Mouse (Mus musculus): ENCODE measurements around the gene Dock6. TPM values are rescaled to one million over a fixed set of nuclear protein-coding genes. Genes with fewer than 3 reads are reported as not detected.
"Not testable (repeated sequence)": the region's sequence is repeated elsewhere in the genome, so short reads cannot be mapped to it uniquely, and the experiment has no call there.

Gene Dock6
- polyA plus RNA-seq, 1 experiment from 2014 or later = 8.4 TPM

- Histone ChIP-seq H3K36me3 (peaks cover 6% of the 10 kb centered on the region; the same call in 1 of the 2 replicates), H3K27me3 (replicated peaks) (peaks cover 2% of the 10 kb centered on the region; the same call in 1 of the 2 replicates), H3K27ac (no peak overlapping the region), H3K4me2 (no peak overlapping the region), H3K9me3 (replicated peaks) (no peaks in the 10 kb centered on the region), H3K9ac (no peak overlapping the region), H3K4me1 (peaks cover 27% of the 10 kb centered on the region), H3K4me3 (no peak overlapping the region)
- 39% methylated on average over 13 of the region's 13 CpGs for WGBS (ENCODE audit: insufficient replicate concordance)
- peak; percentile 68 for ATAC-seq
Observed at GRCm38 (mm10) chr9:21803986-21804644, 48.3 kb downstream of the Dock6 start.

DNA sequence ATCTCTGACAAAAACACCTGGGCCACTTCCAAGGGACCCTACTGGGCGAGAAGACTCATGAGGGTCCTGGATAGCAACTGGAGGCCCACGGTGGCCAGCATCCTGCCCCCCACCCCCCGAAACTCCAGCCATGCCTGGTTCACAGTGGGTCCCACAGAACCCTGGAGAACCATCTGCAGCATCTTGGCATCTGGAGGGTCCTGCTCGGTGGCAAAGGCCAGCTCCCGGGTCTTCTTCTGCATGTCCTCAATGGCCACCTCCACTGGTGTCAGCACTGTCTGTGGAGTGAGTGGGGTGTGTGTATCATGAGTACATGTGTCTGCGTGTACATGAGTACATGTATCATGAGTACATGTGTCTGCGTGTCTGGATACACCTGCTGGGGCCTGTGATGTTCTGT is 50.8 kb downstream of the Dock6 start:
- Histone ChIP-seq H3K4me2 (no peak overlapping the region), H3K27ac (no peak overlapping the region), H3K36me3 (peaks cover 6% of the 10 kb centered on the region; the same call in 1 of the 2 replicates), H3K4me3 (no peak overlapping the region), H3K9me3 (replicated peaks) (no peaks in the 10 kb centered on the region), H3K27me3 (replicated peaks) (peaks cover 16% of the 10 kb centered on the region; the same call in 1 of the 2 replicates), H3K4me1 (peaks cover 38% of the 10 kb centered on the region), H3K9ac (no peak overlapping the region)
- 66% methylated on average over 7 of the region's 7 CpGs for WGBS (ENCODE audit: insufficient replicate concordance)
- no peak for ATAC-seq

DNA sequence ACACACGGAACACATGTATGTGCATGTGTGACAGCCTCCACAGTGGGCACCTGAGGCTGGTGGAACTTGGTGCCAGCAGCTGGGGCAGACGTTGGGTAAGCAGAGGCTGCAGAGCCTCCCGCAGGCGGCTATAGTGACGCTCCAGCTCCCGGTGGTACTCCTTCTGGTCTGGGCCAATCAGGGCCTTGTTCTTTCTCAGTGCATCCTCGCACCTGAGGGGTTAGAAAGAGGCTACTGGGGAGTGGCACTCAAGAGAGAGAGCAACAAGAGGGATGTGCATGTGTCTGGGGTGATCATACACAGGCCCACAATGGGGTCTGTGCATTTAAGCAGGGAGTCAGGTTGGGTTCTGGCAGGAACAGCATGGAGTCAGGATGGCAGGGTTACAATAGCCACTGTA is 51.3 kb downstream of the Dock6 start:
- 68% methylated on average over 7 of the region's 7 CpGs for WGBS (ENCODE audit: insufficient replicate concordance)
- ATAC-seq = no peak

GRCm38 (mm10) chr9:21799010-21799350 is 53.5 kb downstream of the Dock6 start:
- 50% methylated on average over 3 of the region's 3 CpGs for WGBS (ENCODE audit: insufficient replicate concordance)

More for the DNA sequence above, 51.3 kb downstream of the Dock6 start:
- Histone ChIP-seq H3K36me3 (peaks cover 6% of the 10 kb centered on the region; the same call in 1 of the 2 replicates), H3K27me3 (replicated peaks) (peaks cover 16% of the 10 kb centered on the region; the same call in 1 of the 2 replicates), H3K9me3 (replicated peaks) (no peaks in the 10 kb centered on the region), H3K4me1 (peaks cover 39% of the 10 kb centered on the region), H3K4me2 (no peak overlapping the region), H3K9ac (no peak overlapping the region), H3K4me3 (no peak overlapping the region), H3K27ac (no peak overlapping the region)

GRCm38 (mm10) chr9:21798345-21799009 is 54.0 kb downstream of the Dock6 start, which contains the start of gene Kank2:
TSS of gene Kank2 (minus strand) at chr9:21798744.
- H3K4me2 ChIP-seq = peak within 1 kb of the TSS; percentile 94
- peak within 1 kb of the TSS; percentile 70 for H3K4me3 ChIP-seq
- peaks cover 16% of the 10 kb centered on the region; the same call in 1 of the 2 replicates for H3K27me3 ChIP-seq (replicated peaks)
- peak within 1 kb of the TSS; percentile 73 for H3K9ac ChIP-seq
- peak; percentile 75 for ATAC-seq
- peaks cover 29% of the 10 kb centered on the region for H3K36me3 ChIP-seq
- peak within 1 kb of the TSS; percentile 78 for H3K27ac ChIP-seq
- under 1% methylated on average over 52 of the region's 52 CpGs for WGBS (ENCODE audit: insufficient replicate concordance)
- H3K9me3 ChIP-seq (replicated peaks) = no peaks in the 10 kb centered on the region
- H3K4me1 ChIP-seq = peaks cover 35% of the 10 kb centered on the region

More at GRCm38 (mm10) chr9:21799010-21799350, 53.5 kb downstream of the Dock6 start:
- Histone ChIP-seq H3K9ac (peak overlapping the region; percentile 73; the same call in 1 of the 2 replicates), H3K9me3 (replicated peaks) (no peaks in the 10 kb centered on the region), H3K27me3 (replicated peaks) (peaks cover 16% of the 10 kb centered on the region; the same call in 1 of the 2 replicates), H3K4me3 (peak overlapping the region; percentile 70), H3K4me1 (peaks cover 35% of the 10 kb centered on the region), H3K36me3 (peaks cover 24% of the 10 kb centered on the region), H3K4me2 (peak overlapping the region; percentile 94), H3K27ac (peak overlapping the region; percentile 78)
- no peak for ATAC-seq

DNA sequence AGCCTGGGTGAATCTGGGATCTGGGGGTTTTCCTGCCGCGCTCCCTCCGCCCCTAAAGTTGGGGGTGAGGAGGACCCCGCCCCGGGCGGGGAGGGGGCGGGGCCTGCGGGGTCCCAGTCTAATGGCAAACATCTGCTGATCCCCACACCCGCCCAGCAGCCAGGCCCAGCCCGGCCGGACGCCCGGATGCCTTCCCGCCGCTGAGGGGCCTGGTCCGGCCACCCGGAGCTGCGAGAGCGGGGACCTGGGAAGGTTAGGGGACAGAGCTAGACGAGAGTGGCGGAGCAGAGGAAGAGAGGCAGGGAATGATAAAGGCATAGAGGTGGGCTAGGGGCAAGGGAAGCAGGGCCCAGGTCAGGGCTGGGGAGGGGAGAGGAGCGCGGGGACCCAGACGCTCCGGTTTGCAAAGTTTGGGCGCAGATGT is 54.5 kb downstream of the Dock6 start:
- H3K27ac ChIP-seq = peak overlapping the region; percentile 78
- peaks cover 16% of the 10 kb centered on the region; the same call in 1 of the 2 replicates for H3K27me3 ChIP-seq (replicated peaks)
- peak; percentile 38 for ATAC-seq
- WGBS (ENCODE audit: insufficient replicate concordance) = 2% methylated on average over 26 of the region's 26 CpGs
- H3K4me1 ChIP-seq = peaks cover 36% of the 10 kb centered on the region
- peaks cover 31% of the 10 kb centered on the region for H3K36me3 ChIP-seq
- peak overlapping the region; percentile 70 for H3K4me3 ChIP-seq
- H3K9me3 ChIP-seq (replicated peaks) = no peaks in the 10 kb centered on the region
- H3K4me2 ChIP-seq = peak overlapping the region; percentile 94
- peak overlapping the region; percentile 73 for H3K9ac ChIP-seq

DNA sequence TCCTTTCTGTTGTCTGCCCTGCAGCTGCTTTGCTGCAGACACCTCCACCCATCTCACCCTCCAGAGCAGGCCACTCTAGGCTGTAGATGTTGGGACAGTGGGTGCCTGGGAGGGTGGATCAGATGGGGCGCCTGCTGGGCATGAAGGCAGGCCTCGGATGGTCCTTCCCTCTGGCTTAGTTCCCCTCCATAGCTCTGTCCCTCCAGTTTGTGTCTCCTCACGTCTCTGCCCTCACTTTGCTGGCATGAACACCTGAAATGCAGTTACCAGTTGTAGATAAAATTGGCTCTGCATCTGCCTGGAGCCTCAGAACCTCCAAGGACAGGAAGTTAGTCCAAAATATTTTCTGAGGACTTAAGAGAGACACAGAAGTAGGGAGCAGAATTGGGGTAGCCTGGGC is 55.5 kb downstream of the Dock6 start:
- no peak overlapping the region for H3K9ac ChIP-seq
- 55% methylated on average over 3 of the region's 3 CpGs for WGBS (ENCODE audit: insufficient replicate concordance)
- H3K4me3 ChIP-seq = no peak overlapping the region
- H3K27ac ChIP-seq = peak overlapping the region; percentile 52; the same call in 1 of the 2 replicates
- no peak for ATAC-seq
- peaks cover 46% of the 10 kb centered on the region for H3K4me1 ChIP-seq
- no peaks in the 10 kb centered on the region for H3K9me3 ChIP-seq (replicated peaks)
- H3K27me3 ChIP-seq (replicated peaks) = peaks cover 16% of the 10 kb centered on the region; the same call in 1 of the 2 replicates
- H3K36me3 ChIP-seq = peaks cover 38% of the 10 kb centered on the region
- peak overlapping the region; percentile 94 for H3K4me2 ChIP-seq

DNA sequence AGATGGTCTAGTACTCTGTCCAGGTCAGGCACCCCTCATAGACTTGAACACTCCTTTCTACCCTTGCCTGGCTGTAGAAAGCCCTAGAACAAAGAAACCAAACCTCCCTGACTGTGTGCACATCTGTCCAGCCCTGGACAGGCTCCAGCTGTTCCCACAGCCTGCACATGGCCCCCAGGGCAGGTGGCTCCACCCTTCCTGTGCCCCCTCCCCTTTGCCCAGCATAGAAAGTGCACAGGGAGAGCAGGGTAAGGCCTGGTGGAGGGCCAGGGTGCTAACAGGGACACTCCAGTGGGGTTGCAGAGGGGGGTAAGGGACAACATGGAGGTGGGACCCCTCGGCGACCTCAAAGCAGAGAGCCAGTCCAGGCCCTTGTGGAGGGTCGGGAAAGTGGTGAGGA is 56.2 kb downstream of the Dock6 start:
- H3K27me3 ChIP-seq (replicated peaks) = peaks cover 16% of the 10 kb centered on the region; the same call in 1 of the 2 replicates
- 44% methylated on average over 3 of the region's 3 CpGs for WGBS (ENCODE audit: insufficient replicate concordance)
- peak overlapping the region; percentile 52; the same call in 1 of the 2 replicates for H3K27ac ChIP-seq
- H3K36me3 ChIP-seq = peaks cover 42% of the 10 kb centered on the region
- H3K9ac ChIP-seq = no peak overlapping the region
- H3K9me3 ChIP-seq (replicated peaks) = no peaks in the 10 kb centered on the region
- H3K4me3 ChIP-seq = no peak overlapping the region
- no peak for ATAC-seq
- H3K4me1 ChIP-seq = peaks cover 47% of the 10 kb centered on the region
- H3K4me2 ChIP-seq = peak overlapping the region; percentile 94

DNA sequence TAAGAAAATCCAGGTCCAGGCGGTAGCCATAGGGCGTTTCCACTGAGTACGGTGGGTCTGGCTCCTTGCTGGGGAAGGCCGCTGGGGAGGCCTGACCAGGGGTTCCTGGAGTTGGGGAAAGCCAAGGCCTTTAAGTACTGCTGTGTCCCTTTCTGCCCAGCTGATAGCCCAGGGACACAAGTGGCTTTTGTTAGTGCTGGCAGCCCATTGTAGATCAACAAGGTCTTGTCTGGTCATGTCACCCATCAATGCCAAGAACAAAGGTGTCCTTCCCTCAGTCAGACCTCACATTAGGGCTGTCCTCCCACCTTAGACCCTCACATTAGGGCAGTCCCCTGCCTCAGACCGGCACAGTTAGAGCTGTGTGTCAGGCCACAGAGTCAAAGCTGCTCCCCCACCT is 56.9 kb downstream of the Dock6 start:
- Histone ChIP-seq H3K27ac (no peak overlapping the region), H3K4me2 (no peak overlapping the region), H3K9ac (no peak overlapping the region), H3K4me3 (no peak overlapping the region), H3K4me1 (peaks cover 47% of the 10 kb centered on the region), H3K9me3 (replicated peaks) (no peaks in the 10 kb centered on the region), H3K36me3 (peaks cover 38% of the 10 kb centered on the region), H3K27me3 (replicated peaks) (peaks cover 16% of the 10 kb centered on the region; the same call in 1 of the 2 replicates)
- ATAC-seq = no peak
- 75% methylated on average over 5 of the region's 5 CpGs for WGBS (ENCODE audit: insufficient replicate concordance)

- Histone ChIP-seq H3K9ac (no peak overlapping the region), H3K4me3 (no peak overlapping the region), H3K4me2 (no peak overlapping the region), H3K27ac (no peak overlapping the region), H3K36me3 (peaks cover 38% of the 10 kb centered on the region), H3K9me3 (replicated peaks) (no peaks in the 10 kb centered on the region), H3K4me1 (peaks cover 43% of the 10 kb centered on the region), H3K27me3 (replicated peaks) (peaks cover 16% of the 10 kb centered on the region; the same call in 1 of the 2 replicates)
- WGBS (ENCODE audit: insufficient replicate concordance) = 90% methylated on average over 25 of the region's 25 CpGs
- ATAC-seq = no peak
Observed at GRCm38 (mm10) chr9:21794925-21795324, 57.5 kb downstream of the Dock6 start.

DNA sequence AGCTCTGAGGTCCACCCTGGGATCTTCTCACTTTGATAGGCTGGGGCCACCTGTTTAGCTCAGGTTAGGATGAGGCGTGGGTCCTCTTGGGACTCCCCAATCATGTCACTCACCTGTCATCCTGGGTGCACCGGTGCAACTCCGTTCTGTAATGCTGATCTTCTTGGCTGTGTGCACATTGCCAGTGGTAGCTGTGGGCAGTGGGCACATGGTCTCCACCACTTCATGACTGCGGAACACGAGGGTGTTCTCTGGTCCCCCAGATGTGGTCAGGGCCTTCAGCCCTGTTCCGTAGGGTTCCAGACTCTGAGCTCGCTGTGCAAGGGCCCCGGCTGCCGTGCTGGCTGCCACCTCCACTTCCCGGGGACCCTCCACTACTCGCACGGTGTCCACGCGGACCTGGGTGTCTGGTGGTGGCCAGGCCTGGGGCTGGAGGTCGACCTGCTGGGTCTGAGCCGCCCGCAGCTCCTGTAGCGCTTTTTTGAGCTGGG is 58.0 kb downstream of the Dock6 start:
- 88% methylated on average over 18 of the region's 18 CpGs for WGBS (ENCODE audit: insufficient replicate concordance)

DNA sequence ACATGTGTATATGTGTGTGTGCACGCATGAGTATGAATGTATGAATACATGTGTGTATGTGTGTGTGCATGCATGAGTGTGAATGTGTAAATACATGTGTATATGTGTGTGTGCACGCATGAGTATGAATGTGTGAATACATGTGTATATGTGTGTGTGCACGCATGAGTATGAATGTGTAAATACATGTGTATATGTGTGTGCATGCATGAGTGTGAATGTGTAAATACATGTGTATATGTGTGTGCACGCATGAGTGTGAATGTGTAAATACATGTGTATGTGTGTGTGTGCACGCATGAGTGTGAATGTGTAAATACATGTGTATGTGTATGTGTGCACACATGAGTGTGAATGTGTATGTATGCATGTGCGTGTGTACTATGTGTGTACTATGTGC is 58.9 kb downstream of the Dock6 start:
- 83% methylated on average over 6 of the region's 6 CpGs for WGBS (ENCODE audit: insufficient replicate concordance)
- not testable (repeated sequence) for H3K27ac ChIP-seq; H3K9me3 ChIP-seq (replicated peaks); H3K4me2 ChIP-seq; H3K4me3 ChIP-seq; H3K27me3 ChIP-seq (replicated peaks); H3K9ac ChIP-seq; ATAC-seq
- Histone ChIP-seq H3K36me3 (peaks cover 52% of the 10 kb centered on the region), H3K4me1 (peaks cover 39% of the 10 kb centered on the region)

More for the DNA sequence above, 58.0 kb downstream of the Dock6 start:
- no peak overlapping the region for H3K27ac ChIP-seq
- H3K9ac ChIP-seq = no peak overlapping the region
- H3K4me2 ChIP-seq = no peak overlapping the region
- H3K9me3 ChIP-seq (replicated peaks) = no peaks in the 10 kb centered on the region
- H3K4me1 ChIP-seq = peaks cover 43% of the 10 kb centered on the region
- H3K27me3 ChIP-seq (replicated peaks) = peaks cover 16% of the 10 kb centered on the region; the same call in 1 of the 2 replicates
- no peak for ATAC-seq
- peaks cover 43% of the 10 kb centered on the region for H3K36me3 ChIP-seq
- no peak overlapping the region for H3K4me3 ChIP-seq

All from liver, embryonic 12.5 days (tissue).